12 mouse cellular contexts compared by ENCODE assay signal in genomic region chr17:45480429-45480828, GRCm38 (mm10). TPM values are rescaled to one million over a fixed set of nuclear protein-coding genes. Genes with fewer than 3 reads are reported as not detected.
DNase-seq lines count a peak whose midpoint lies in the region; ATAC-seq and TF ChIP-seq lines count a peak whose summit lies in the region.
"Had no signal": no experiment of that assay in that cellular context is flagged by ENCODE, and none has a peak within 500 bp of the region (broad histone marks: within the 10 kb centered on the region; RNA-seq: fewer than 3 reads in every experiment).

No protein-coding gene starts in this region.

- peak; percentile 22 to 36 for DNase-seq in cerebellum, adult 18-20 months
- no peak for DNase-seq in cerebellum, adult 11 months
- no peak for DNase-seq in layer of hippocampus, adult 2 months (ENCODE audit: low spot score in 2 of 2)
- DNase-seq in layer of hippocampus, adult 8-10 months (ENCODE audit: low spot score in 2 of 2): no peak
- DNase-seq in NIH3T3 (ENCODE audit: low read depth): peak; percentile 64
- DNase-seq in stomach, postnatal 0 days (ENCODE audit: low spot score): no peak
- DNase-seq in heart, postnatal 4 days: no peak
- DNase-seq: lung, postnatal 36 days had no signal

- 29% methylated on average over 2 of the region's 2 CpGs for WGBS in stomach, postnatal 0 days

- no peaks in the 10 kb centered on the region for H3K27me3 ChIP-seq in stomach, postnatal 0 days (ENCODE audit: control insufficient read depth, insufficient read depth, low read length)

- TF ChIP-seq CTCF in layer of hippocampus, adult 2 months (conservative IDR thresholded peaks at IDR 0.05): peak; percentile 68
- peak; percentile 46 for TF ChIP-seq CTCF in stomach, postnatal 0 days (IDR thresholded peaks at IDR 0.05; ENCODE audit: low read depth)

- no peak overlapping the region for H3K4me2 ChIP-seq in stomach, postnatal 0 days (replicated peaks; ENCODE audit: low read depth)
- H3K4me2 ChIP-seq: embryonic facial prominence, embryonic 12.5 days; kidney, embryonic 15.5 days had no signal

- no peak overlapping the region for H3K4me3 ChIP-seq in layer of hippocampus, adult 2 months
- no peak overlapping the region for H3K4me3 ChIP-seq in stomach, postnatal 0 days (ENCODE audit: low read depth, low read length)
- H3K4me3 ChIP-seq: embryonic facial prominence, embryonic 12.5 days; kidney, embryonic 15.5 days had no signal

- TF ChIP-seq EP300 in stomach, postnatal 0 days (optimal IDR thresholded peaks at IDR 0.05): no peak

- no peaks in the 10 kb centered on the region for H3K4me1 ChIP-seq in stomach, postnatal 0 days (replicated peaks; ENCODE audit: control insufficient read depth, insufficient read depth)
- H3K4me1 ChIP-seq: embryonic facial prominence, embryonic 12.5 days; kidney, embryonic 15.5 days had no signal

- no peak for ATAC-seq in stomach, postnatal 0 days (ENCODE audit: low FRiP score, low TSS enrichment)
- ATAC-seq in frontal cortex, adult (ENCODE audit: low TSS enrichment): no peak

- no peak overlapping the region for H3K27ac ChIP-seq in layer of hippocampus, adult 2 months
- no peak overlapping the region for H3K27ac ChIP-seq in stomach, postnatal 0 days (replicated peaks)
- H3K27ac ChIP-seq: embryonic facial prominence, embryonic 12.5 days; kidney, embryonic 15.5 days had no signal

- H3K9me3 ChIP-seq in stomach, postnatal 0 days (ENCODE audit: control insufficient read depth, low read length): no peaks in the 10 kb centered on the region

- H3K36me3 ChIP-seq in stomach, postnatal 0 days (ENCODE audit: control insufficient read depth, insufficient read depth, low read length): no peaks in the 10 kb centered on the region
- H3K36me3 ChIP-seq: embryonic facial prominence, embryonic 12.5 days; kidney, embryonic 15.5 days had no signal

- H3K9ac ChIP-seq in stomach, postnatal 0 days (ENCODE audit: low read length): no peak overlapping the region
- H3K9ac ChIP-seq: embryonic facial prominence, embryonic 12.5 days; kidney, embryonic 15.5 days had no signal

RNA-seq across cellular contexts. Expression of gene Spats1, which starts 5.2 kb away (rescaled TPM):
- total RNA-seq in layer of hippocampus, adult 2 months (2021): 1 to 10 TPM; 4.8 TPM
- total RNA-seq in layer of hippocampus, adult 8-10 months (2022): 1 to 10 TPM; 5.0 to 7.8 (median 5.9) TPM
- 0.24 and 0.25 TPM in 2 replicates for polyA plus RNA-seq in stomach, postnatal 0 days (2015; fragmentation: Nextera tagmentation; extraction: Ambion mirVana)
- under 1 TPM; 0.71 to 0.92 TPM for total RNA-seq in heart, postnatal 4 days (2021)
- total RNA-seq: monocyte, adult 5-6 weeks had no signal

RNA-seq across cellular contexts. Expression of gene Aars2, which starts 26.2 kb away (rescaled TPM):
- 10 to 100 TPM; 25.2 to 26.3 TPM for total RNA-seq in layer of hippocampus, adult 2 months (2021)
- 10 to 100 TPM; 21.8 to 30.6 (median 24.3) TPM for total RNA-seq in layer of hippocampus, adult 8-10 months (2022)
- polyA plus RNA-seq in stomach, postnatal 0 days (2015; fragmentation: Nextera tagmentation; extraction: Ambion mirVana): 5.7 and 6.1 TPM in 2 replicates
- total RNA-seq in heart, postnatal 4 days (2021): 10 to 100 TPM; 21.5 to 21.9 TPM

RNA-seq across cellular contexts. Expression of gene Tcte1, which starts 42.8 kb away (rescaled TPM):
- total RNA-seq in layer of hippocampus, adult 2 months (2021): 1 to 10 TPM in 1 of 2 experiments, under 1 TPM in 1; 0.56 to 1.0 TPM
- 1 to 10 TPM in 3 of 4 experiments, under 1 TPM in 1; 0.92 to 1.3 (median 1.1) TPM for total RNA-seq in layer of hippocampus, adult 8-10 months (2022)
- polyA plus RNA-seq in stomach, postnatal 0 days (2015; fragmentation: Nextera tagmentation; extraction: Ambion mirVana): 0.04 and 0.13 TPM in 2 replicates
- total RNA-seq in heart, postnatal 4 days (2021): not detected
- total RNA-seq: monocyte, adult 5-6 weeks had no signal

RNA-seq across cellular contexts. Expression of gene Cdc5l, which starts 46.9 kb away (rescaled TPM):
- total RNA-seq in layer of hippocampus, adult 2 months (2021): 10 to 100 TPM; 55.7 to 57.5 TPM
- 10 to 100 TPM; 50.3 to 60.3 (median 55.7) TPM for total RNA-seq in layer of hippocampus, adult 8-10 months (2022)
- polyA plus RNA-seq in stomach, postnatal 0 days (2015; fragmentation: Nextera tagmentation; extraction: Ambion mirVana): 28.9 and 31.8 TPM in 2 replicates
- 10 to 100 TPM; 52.4 to 54.4 TPM for total RNA-seq in heart, postnatal 4 days (2021)

Comparison
In these comparisons a context has a peak if more than half of its experiments do, and no peak if none do; other contexts are left out.
1. DNase-seq: peak in cerebellum, adult 18-20 months (2 of 2) and NIH3T3 (single experiment); none in cerebellum, adult 11 months (single experiment), layer of hippocampus, adult 2 months (0 of 2), layer of hippocampus, adult 8-10 months (0 of 2), stomach, postnatal 0 days (single experiment) and heart, postnatal 4 days (single experiment).